Mouse (Mus musculus) cerebellum, adult 2 months (tissue): Measurements from ENCODE around the gene Il2. TPM values are rescaled to one million over a fixed set of nuclear protein-coding genes. Genes with fewer than 3 reads are reported as not detected.
A peak's percentile ranks its signal among the peaks of the same experiment; 100 is the strongest.

Experiments used
- DNase-seq, 2 experiments: peaks; one replicate each; pipeline ENCODE4 v3.0.0; 2021
- H3K27ac ChIP-seq: fragments of 200-500 bp; 2 replicates; pipeline ENCODE4 v1.5.1; 2012; ENCODE audit warnings: low read length, control low read depth, inconsistent platforms; ENCODE audit not compliant: insufficient read depth
- H3K27me3 ChIP-seq: fragments of 200-500 bp; 2 replicates; pipeline ENCODE4 v1.6.1; 2012; ENCODE audit warnings: inconsistent platforms, mild to moderate bottlenecking, low read length, moderate library complexity; ENCODE audit not compliant: control insufficient read depth, insufficient read depth
- H3K4me1 ChIP-seq: fragments of 200-500 bp; 2 replicates; pipeline ENCODE4 v1.6.1; 2011; ENCODE audit warnings: low read length; ENCODE audit not compliant: control insufficient read depth, insufficient read depth
- H3K4me3 ChIP-seq: fragments of 200-500 bp; replicated peaks from 2 replicates; pipeline ENCODE3; 2011; ENCODE audit warnings: mild to moderate bottlenecking, low read depth, low read length, control low read depth; ENCODE audit not compliant: insufficient read depth
- CTCF ChIP-seq: fragments of 200-500 bp; IDR thresholded peaks from 2 replicates; pipeline ENCODE4 v1.5.1; 2011; ENCODE audit warnings: low read depth, mild to moderate bottlenecking, control low read depth, low read length, moderate library complexity, borderline replicate concordance; ENCODE audit not compliant: insufficient read depth
- POLR2A ChIP-seq: fragments of 200-500 bp; IDR thresholded peaks from 2 replicates; pipeline ENCODE4 v1.6.1; 2011; ENCODE audit warnings: low read length, control low read depth, borderline replicate concordance; ENCODE audit not compliant: insufficient read depth
- WGBS: fragments of 180-500 bp; shearing (Covaris S2); methylation state at CpG from one replicate; pipeline ENCODE4 v1.1.7; 2018; 5-methylcytosine and 5-hydroxymethylcytosine counted together
- polyA plus RNA-seq: library from polyadenylated mRNA; depleted of rRNA; stranded (reverse); fragments of >200 nt; gene quantifications from 2 replicates; pipeline ENCODE4 v1.2.3, GENCODE M21; 2012; rRNA removed

Gene Il2
- polyA plus RNA-seq, 1 experiment, result 0.36 TPM

GRCm38 (mm10) chr3:37129063-37129462, 3.3 kb upstream of the Il2 start:
- H3K27me3 ChIP-seq, result no peaks in the 10 kb centered on the region
- H3K4me1 ChIP-seq, result no peaks in the 10 kb centered on the region
- TF ChIP-seq CTCF, result no peak
- no peak for TF ChIP-seq POLR2A
- H3K4me3 ChIP-seq, result no peak overlapping the region
- H3K27ac ChIP-seq, result no peak overlapping the region
- WGBS, result 40% methylated on average over 2 of the region's 2 CpGs
- DNase-seq, result no peak

GRCm38 (mm10) chr3:37128269-37128668, 2.5 kb upstream of the Il2 start:
- Histone ChIP-seq H3K4me1 (no peaks in the 10 kb centered on the region), H3K27me3 (no peaks in the 10 kb centered on the region), H3K4me3 (no peak overlapping the region), H3K27ac (no peak overlapping the region)
- TF ChIP-seq CTCF, result no peak
- no peak for TF ChIP-seq POLR2A
- no peak for DNase-seq
- WGBS, result 41% methylated on average over 4 of the region's 4 CpGs

GRCm38 (mm10) chr3:37126162-37126561, 403 bp upstream of the Il2 start:
- H3K4me3 ChIP-seq, result no peak overlapping the region
- H3K27ac ChIP-seq, result no peak overlapping the region
- H3K27me3 ChIP-seq, result no peaks in the 10 kb centered on the region
- H3K4me1 ChIP-seq, result no peaks in the 10 kb centered on the region
- no peak for DNase-seq
- no peak for TF ChIP-seq CTCF
- TF ChIP-seq POLR2A, result no peak
- WGBS, result 88% methylated on average over 4 of the region's 4 CpGs

- Histone ChIP-seq H3K4me1 (no peaks in the 10 kb centered on the region), H3K27me3 (no peaks in the 10 kb centered on the region), H3K4me3 (no peak overlapping the region), H3K27ac (no peak overlapping the region)
- TF ChIP-seq CTCF (no peak), POLR2A (no peak)
- DNase-seq, result no peak
Observed at GRCm38 (mm10) chr3:37090721-37091120, 35.0 kb downstream of the Il2 start.

- TF ChIP-seq POLR2A (no peak), CTCF (no peak)
- no peak overlapping the region for H3K4me3 ChIP-seq
- H3K27ac ChIP-seq, result no peak overlapping the region
- H3K4me1 ChIP-seq, result no peaks in the 10 kb centered on the region
- no peak for DNase-seq
- 85% methylated on average over 4 of the region's 4 CpGs for WGBS
- H3K27me3 ChIP-seq, result no peaks in the 10 kb centered on the region
Observed at GRCm38 (mm10) chr3:37084860-37085259, 40.9 kb downstream of the Il2 start.

GRCm38 (mm10) chr3:37073211-37073610, 52.5 kb downstream of the Il2 start:
- no peak overlapping the region for H3K27ac ChIP-seq
- H3K27me3 ChIP-seq, result no peaks in the 10 kb centered on the region
- no peaks in the 10 kb centered on the region for H3K4me1 ChIP-seq
- TF ChIP-seq CTCF (no peak), POLR2A (no peak)
- H3K4me3 ChIP-seq, result no peak overlapping the region
- peak in 1 of 2 experiments; percentile 5 for DNase-seq

Other genes with a start within 250 kb of the Il2 start
- gene Adad1, start 62.4 kb downstream of the Il2 start, polyA plus RNA-seq, result not detected in 2 replicates
- 0.10 TPM in 1 of 2 replicates, not detected in the other for gene Il21, start 106.7 kb upstream of the Il2 start, polyA plus RNA-seq
- 1.4 and 1.9 TPM in 2 replicates for gene Bbs12, start 186.6 kb upstream of the Il2 start, polyA plus RNA-seq
- 7.7 and 8.1 TPM in 2 replicates for gene Cetn4, start 186.7 kb upstream of the Il2 start, polyA plus RNA-seq
- gene Fgf2, start 222.4 kb upstream of the Il2 start, polyA plus RNA-seq, result 1.8 and 2.3 TPM in 2 replicates